Mouse (Mus musculus) retina, postnatal 1 day (tissue): ENCODE data around the gene Apol8.

Experiments used
- DNase-seq: peaks from one replicate; pipeline ENCODE4 v3.0.0-alpha.2; 2012

Apol8 gene

GRCm38 (mm10) chr15:77756848-77757247 is at the start of gene Apol8:
Gene Apol8, minus strand, starts transcription at chr15:77757003.
- peak; percentile 78 for DNase-seq

- no peak for DNase-seq
Observed at GRCm38 (mm10) chr15:77805657-77806056, 48.9 kb upstream of the Apol8 start.

GRCm38 (mm10) chr15:77804949-77805348 is 48.1 kb upstream of the Apol8 start:
- DNase-seq: no peak

GRCm38 (mm10) chr15:77804460-77804859 is 47.7 kb upstream of the Apol8 start:
- no peak for DNase-seq

- DNase-seq: no peak
Observed at GRCm38 (mm10) chr15:77803747-77804146, 46.9 kb upstream of the Apol8 start.

- DNase-seq: no peak
Observed at GRCm38 (mm10) chr15:77802992-77803391, 46.2 kb upstream of the Apol8 start.

- no peak for DNase-seq
Observed at GRCm38 (mm10) chr15:77801188-77801587, 44.4 kb upstream of the Apol8 start.

GRCm38 (mm10) chr15:77800511-77800910 is 43.7 kb upstream of the Apol8 start:
- no peak for DNase-seq

- no peak for DNase-seq
Observed at GRCm38 (mm10) chr15:77799491-77800474, 43.0 kb upstream of the Apol8 start.

GRCm38 (mm10) chr15:77798664-77799490 is 42.1 kb upstream of the Apol8 start:
- peak; percentile 18 for DNase-seq

- DNase-seq: peak; percentile 19
Observed at GRCm38 (mm10) chr15:77797609-77798411, 41.0 kb upstream of the Apol8 start.

- no peak for DNase-seq
Observed at GRCm38 (mm10) chr15:77796409-77797035, 39.7 kb upstream of the Apol8 start.

- no peak for DNase-seq
Observed at GRCm38 (mm10) chr15:77794908-77795356, 38.1 kb upstream of the Apol8 start.

- DNase-seq: no peak
Observed at GRCm38 (mm10) chr15:77794138-77794907, 37.5 kb upstream of the Apol8 start.

- no peak for DNase-seq
Observed at GRCm38 (mm10) chr15:77793554-77793953, 36.8 kb upstream of the Apol8 start.

GRCm38 (mm10) chr15:77793094-77793493 is 36.3 kb upstream of the Apol8 start:
- DNase-seq: no peak

GRCm38 (mm10) chr15:77792056-77792455 is 35.3 kb upstream of the Apol8 start:
- no peak for DNase-seq

GRCm38 (mm10) chr15:77790656-77791405 is 34.0 kb upstream of the Apol8 start:
- DNase-seq: no peak

GRCm38 (mm10) chr15:77789186-77789585 is 32.4 kb upstream of the Apol8 start:
- no peak for DNase-seq

GRCm38 (mm10) chr15:77788356-77788755 is 31.6 kb upstream of the Apol8 start:
- no peak for DNase-seq

- no peak for DNase-seq
Observed at GRCm38 (mm10) chr15:77785807-77786206, 29.0 kb upstream of the Apol8 start.
